In the genomic region with DNA sequence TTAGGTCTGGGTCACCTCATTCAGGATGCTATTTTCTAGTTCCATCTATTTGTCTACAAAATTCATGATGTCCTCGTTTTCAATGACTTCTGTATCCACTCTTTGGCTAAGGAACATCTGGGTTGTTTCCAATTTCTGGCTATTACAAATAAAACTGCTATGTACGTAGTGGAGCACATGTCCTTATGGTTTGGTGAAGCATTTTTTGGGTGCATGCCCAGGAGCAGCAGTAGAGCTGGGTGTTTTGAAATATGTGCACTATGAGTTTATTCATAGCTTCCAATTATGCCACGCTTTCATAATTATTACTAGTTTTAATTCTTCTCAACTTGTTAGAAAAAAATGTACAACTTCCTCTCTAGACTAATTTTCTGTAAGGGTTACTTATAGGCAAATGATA, we compare ENCODE assay signal across 16 mouse cellular contexts.
A peak's percentile ranks its signal among the peaks of the same experiment; 100 is the strongest.
DNase-seq lines count a peak whose midpoint lies in the region; ATAC-seq and TF ChIP-seq lines count a peak whose summit lies in the region.
"Had no signal": no experiment of that assay in that cellular context is flagged by ENCODE, and none has a peak within 500 bp of the region (broad histone marks: within the 10 kb centered on the region; RNA-seq: fewer than 3 reads in every experiment).

No protein-coding gene starts in this region.

- WGBS in lung, embryonic 14.5 days: 46% methylated on average over 3 of the region's 3 CpGs

- H3K4me3 ChIP-seq in lung, embryonic 14.5 days (ENCODE audit: low read depth, low read length): no peak overlapping the region
- H3K4me3 ChIP-seq: heart, embryonic 13.5 days; hindbrain, embryonic 12.5 days; neural tube, embryonic 12.5 days had no signal

- no peaks in the 10 kb centered on the region for H3K36me3 ChIP-seq in lung, embryonic 14.5 days (ENCODE audit: insufficient read depth)
- H3K36me3 ChIP-seq: heart, embryonic 13.5 days; hindbrain, embryonic 12.5 days; neural tube, embryonic 12.5 days had no signal

- no peak overlapping the region for H3K4me2 ChIP-seq in lung, embryonic 14.5 days
- H3K4me2 ChIP-seq: heart, embryonic 13.5 days; hindbrain, embryonic 12.5 days; neural tube, embryonic 12.5 days had no signal

- H3K4me1 ChIP-seq in lung, embryonic 14.5 days (ENCODE audit: insufficient read depth): no peaks in the 10 kb centered on the region
- H3K4me1 ChIP-seq: heart, embryonic 13.5 days; hindbrain, embryonic 12.5 days; neural tube, embryonic 12.5 days had no signal

- TF ChIP-seq CTCF in lung, embryonic 14.5 days (IDR thresholded peaks at IDR 0.05; ENCODE audit: low read depth): no peak

- peak; percentile 95 for ATAC-seq in cerebellum, adult (ENCODE audit: insufficient number of reproducible peaks, low FRiP score, low TSS enrichment)
- ATAC-seq in lung, embryonic 14.5 days (ENCODE audit: insufficient read depth): no peak; the same call in 1 of the 2 replicates

- no peaks in the 10 kb centered on the region for H3K9me3 ChIP-seq in lung, embryonic 14.5 days (ENCODE audit: low read depth, low read length)
- H3K9me3 ChIP-seq: hindbrain, embryonic 12.5 days; neural tube, embryonic 12.5 days had no signal

- H3K9ac ChIP-seq in lung, embryonic 14.5 days: no peak overlapping the region
- H3K9ac ChIP-seq: heart, embryonic 13.5 days; hindbrain, embryonic 12.5 days; neural tube, embryonic 12.5 days had no signal

- DNase-seq in cerebellum, postnatal 4 days (ENCODE audit: low spot score in 2 of 2): no peak
- peak; percentile 81 for DNase-seq in lung, embryonic 14.5 days
- no peak for DNase-seq in lung, postnatal 36 days
- peak; percentile 94 for DNase-seq in cerebellum, adult 9-10 months
- peak; percentile 67 for DNase-seq in layer of hippocampus, adult 9-10 months (ENCODE audit: low spot score)
- no peak for DNase-seq in thymus, postnatal 0 days (ENCODE audit: low spot score)
- no peak for DNase-seq in retina, embryonic 14.5 days (ENCODE audit: low spot score)
- DNase-seq: gastrocnemius, postnatal 25 days; kidney, adult 18-20 months; liver; midbrain, embryonic 14.5 days; thymus, adult 2 months had no signal

- H3K27me3 ChIP-seq in lung, embryonic 14.5 days (ENCODE audit: insufficient read depth, low read length): no peaks in the 10 kb centered on the region
- H3K27me3 ChIP-seq: heart, embryonic 13.5 days; hindbrain, embryonic 12.5 days; neural tube, embryonic 12.5 days had no signal

- no peak overlapping the region for H3K27ac ChIP-seq in lung, embryonic 14.5 days (ENCODE audit: low read depth)
- H3K27ac ChIP-seq: heart, embryonic 13.5 days; hindbrain, embryonic 12.5 days; neural tube, embryonic 12.5 days had no signal

Comparison
In these comparisons a context has a peak if more than half of its experiments do, and no peak if none do; other contexts are left out.
1. DNase-seq: peak in lung, embryonic 14.5 days (single experiment), cerebellum, adult 9-10 months (single experiment) and layer of hippocampus, adult 9-10 months (single experiment); none in cerebellum, postnatal 4 days (0 of 2), lung, postnatal 36 days (single experiment), thymus, postnatal 0 days (single experiment) and retina, embryonic 14.5 days (single experiment).